Mouse (Mus musculus): ENCODE data around the gene Armc5.

Armc5 gene

DNA sequence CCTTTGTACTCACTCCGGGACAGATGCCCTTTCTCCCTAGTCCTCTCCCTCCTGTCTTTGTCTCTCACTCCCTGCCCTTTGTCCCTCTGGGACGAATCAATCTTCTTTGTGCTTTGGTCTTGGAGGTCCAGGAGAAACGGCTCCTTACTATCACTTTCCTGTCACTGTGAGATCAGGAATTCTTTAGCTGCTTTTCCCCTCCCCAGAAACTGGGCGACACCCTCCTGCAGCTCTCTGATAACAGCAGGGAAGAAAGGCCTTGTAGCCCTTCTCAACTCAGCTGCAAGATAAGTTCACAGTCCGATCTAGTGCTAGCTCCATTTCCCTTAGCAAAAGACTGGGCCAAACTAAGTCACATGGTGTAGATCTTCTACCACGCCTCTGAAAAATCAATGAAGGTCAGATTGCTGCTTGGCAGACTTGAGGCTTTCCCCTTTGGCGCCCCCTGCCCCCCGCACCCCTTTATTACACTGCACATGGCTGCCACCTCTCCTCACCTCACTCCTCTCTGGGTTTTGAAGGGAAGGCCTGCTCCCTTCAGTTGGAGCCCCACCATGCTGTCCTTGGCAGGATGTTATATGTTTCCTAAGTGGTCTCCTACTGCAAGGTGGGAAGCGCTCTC lies 51.9 kb downstream of the Armc5 start:
- DNase-seq (ENCODE audit: low read depth, low spot score), result no peak
